Mouse (Mus musculus) frontal cortex, postnatal 10 days (tissue): ENCODE measurements around the gene Gm8165.
"Not testable (repeated sequence)": the region's sequence is repeated elsewhere in the genome, so short reads cannot be mapped to it uniquely, and the experiment has no call there.

ENCODE experiments used
- DNase-seq, 2 experiments: peaks; one replicate each; pipeline ENCODE4 v3.0.0; 2022; ENCODE audit warnings: low spot score in 2 of 2, mixed read lengths in 1 of 2

Gm8165 gene

GRCm38 (mm10) chr14:43677099-43677498, at the start of gene Gm8165:
TSS of gene Gm8165 (minus strand) at chr14:43677199.
- not testable (repeated sequence) for DNase-seq

- DNase-seq, result not testable (repeated sequence)
Observed at GRCm38 (mm10) chr14:43697621-43698020, 20.6 kb upstream of the Gm8165 start, which contains the start of gene Gm7324. TSS of gene Gm7324 (plus strand) at chr14:43697828.
